Mouse (Mus musculus) heart, postnatal 14 days (tissue): ENCODE measurements around the gene Nipsnap1. TPM values are rescaled to one million over a fixed set of nuclear protein-coding genes. Genes with fewer than 3 reads are reported as not detected.

Source experiments
- DNase-seq, 2 experiments: peaks; one replicate each; pipeline ENCODE4 v3.0.0; 2021 to 2022
- intact Hi-C: fragments of 180-260 bp; cut with DNase I; formaldehyde crosslinking; loops from one replicate; pipeline ENCODE4 v1.15.1; 2025
- total RNA-seq, 2 experiments: library from RNA; stranded (reverse); gene quantifications; 2 replicates each; pipeline ENCODE4 v1.2.3; 2021

Nipsnap1 gene
- total RNA-seq, 2 experiments from 2014 or later, result 2.1 to 2.2 TPM

DNA sequence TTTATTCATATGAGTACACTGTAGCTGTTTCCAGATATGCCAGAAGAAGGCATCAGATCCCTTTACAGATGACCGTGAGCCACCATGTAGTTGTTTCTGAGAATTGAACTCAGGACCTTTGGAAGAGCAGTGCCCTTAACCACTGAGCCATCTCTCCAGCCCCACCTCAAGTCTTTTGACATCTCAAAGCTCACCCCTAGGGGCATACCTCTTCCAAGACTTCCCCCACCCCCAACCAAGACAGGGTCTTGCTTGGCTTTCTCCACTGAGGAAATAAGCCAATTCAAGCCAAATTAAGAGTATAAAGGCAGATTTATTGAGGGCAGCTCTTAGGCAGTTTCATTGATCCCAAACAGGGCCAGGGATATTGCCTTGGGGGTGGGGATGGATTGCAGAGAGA, 11.0 kb upstream of the Nipsnap1 start:
- intact Hi-C loops, result no loop called here
- no peak for DNase-seq

GRCm38 (mm10) chr11:4865645-4866251, 8.0 kb upstream of the Nipsnap1 start:
- intact Hi-C loops, result loop anchor here (1.0 to 2.0 kb wide), 2 partner anchors 23 to 429 kb away; no protein-coding TSS in a partner anchor
- peak; percentile 52 to 76 for DNase-seq

DNA sequence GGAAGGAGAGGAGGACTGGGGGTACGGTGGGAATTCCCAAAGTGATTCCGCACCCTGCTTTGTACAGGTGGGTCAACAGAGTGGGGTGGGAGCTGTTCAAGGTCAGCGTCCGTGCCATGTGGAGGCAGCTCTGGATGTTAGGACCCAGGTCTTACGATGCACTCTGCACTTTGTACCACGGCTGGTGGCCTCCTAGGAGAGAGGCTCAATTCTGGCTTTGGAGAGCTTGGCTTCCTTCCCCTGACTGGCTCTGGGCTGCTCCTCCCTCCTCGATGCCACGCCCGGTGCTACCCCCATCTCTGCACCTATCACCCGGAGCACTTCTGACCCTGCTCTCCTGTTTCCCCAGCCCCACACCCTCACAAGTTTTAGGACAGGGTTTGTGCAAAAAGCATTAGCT, 800 bp downstream of the Nipsnap1 start:
- no peak for DNase-seq
- intact Hi-C loops, result no loop called here

- intact Hi-C loops, result no loop called here
- no peak for DNase-seq
Observed at GRCm38 (mm10) chr11:4881087-4881486, 7.3 kb downstream of the Nipsnap1 start.

DNA sequence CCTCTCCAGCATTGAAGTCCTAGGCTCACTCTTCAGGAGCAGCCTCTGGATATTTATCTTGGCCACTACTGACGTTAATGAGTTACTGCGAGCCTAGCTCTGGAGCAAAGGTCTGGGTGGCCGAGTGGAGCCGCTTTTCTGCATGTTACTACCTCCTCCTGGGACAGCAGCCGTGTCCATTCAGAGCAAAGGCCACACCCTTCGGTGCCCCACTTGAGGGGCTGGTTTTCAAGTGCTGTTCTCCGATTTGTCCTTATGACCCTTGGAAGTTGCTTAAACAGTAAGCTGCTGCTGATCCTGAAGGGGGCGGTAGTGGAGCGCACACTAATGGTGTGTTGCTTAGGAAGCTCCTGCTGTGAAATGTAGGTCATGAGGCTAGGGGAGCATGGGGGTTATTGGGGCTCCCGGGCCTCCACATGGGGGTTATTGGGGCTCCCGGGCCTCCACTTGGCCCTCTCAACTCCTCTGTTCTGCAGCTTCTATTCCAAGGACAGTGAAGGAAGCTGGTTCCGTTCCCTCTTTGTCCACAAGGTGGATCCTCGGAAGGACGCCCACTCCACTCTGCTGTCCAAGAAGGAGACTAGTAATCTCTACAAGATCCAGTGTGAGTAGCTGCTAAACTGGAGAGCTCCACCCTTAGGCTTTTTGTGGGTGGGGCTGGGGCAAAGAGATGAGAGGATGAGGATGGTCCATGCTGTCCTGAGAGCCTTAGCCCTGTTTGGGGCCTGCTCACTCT, 9.3 kb downstream of the Nipsnap1 start:
- DNase-seq, result peak; percentile 17 to 43
- intact Hi-C loops, result no loop called here

DNA sequence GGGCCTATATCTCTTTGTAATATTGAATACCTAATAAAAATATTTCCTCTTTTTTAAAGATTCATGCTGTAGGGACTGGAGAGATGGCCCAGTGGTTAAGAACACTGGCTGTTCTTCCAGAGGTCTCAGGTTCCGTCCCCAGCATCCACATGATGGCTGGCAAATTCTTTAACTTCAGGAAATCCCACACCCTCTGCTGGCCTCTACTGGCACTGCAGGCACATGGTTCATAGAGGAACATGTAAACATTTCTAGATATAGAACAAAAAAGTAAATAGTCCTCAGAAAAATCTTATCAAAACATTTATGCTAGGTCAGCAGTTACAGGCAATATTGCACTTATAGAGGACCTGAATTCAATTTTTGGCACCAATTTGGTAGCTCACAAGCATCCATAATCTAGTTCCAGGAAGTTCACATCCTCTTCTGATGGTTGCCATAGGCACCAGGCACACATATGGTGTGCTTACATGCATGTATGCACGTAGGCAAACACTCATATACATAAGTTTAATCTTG, 11.7 kb downstream of the Nipsnap1 start:
- intact Hi-C loops, result no loop called here

DNA sequence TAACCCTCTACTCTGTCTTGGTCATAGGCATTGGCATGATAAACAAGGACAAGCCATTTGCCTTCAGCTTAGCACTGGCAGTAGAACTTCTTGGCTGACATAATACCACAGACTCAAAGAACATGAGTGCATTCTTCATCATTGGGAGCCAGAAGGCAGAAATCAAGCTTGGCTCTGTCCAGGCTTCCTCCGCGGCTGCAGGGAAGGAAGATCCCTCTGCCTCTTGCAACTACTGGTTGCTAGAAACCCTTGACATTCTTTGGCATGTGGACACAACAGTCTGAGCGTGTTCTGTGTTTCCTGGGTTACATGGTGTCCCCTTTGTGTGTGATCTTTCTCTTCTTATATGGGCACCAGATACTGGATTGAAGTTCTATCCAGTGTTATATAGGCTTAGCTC, 13.2 kb downstream of the Nipsnap1 start:
- no peak for DNase-seq
- intact Hi-C loops, result no loop called here

More for the DNA sequence above, 11.7 kb downstream of the Nipsnap1 start:
- DNase-seq, result peak in 1 of 2 experiments; percentile 38

DNA sequence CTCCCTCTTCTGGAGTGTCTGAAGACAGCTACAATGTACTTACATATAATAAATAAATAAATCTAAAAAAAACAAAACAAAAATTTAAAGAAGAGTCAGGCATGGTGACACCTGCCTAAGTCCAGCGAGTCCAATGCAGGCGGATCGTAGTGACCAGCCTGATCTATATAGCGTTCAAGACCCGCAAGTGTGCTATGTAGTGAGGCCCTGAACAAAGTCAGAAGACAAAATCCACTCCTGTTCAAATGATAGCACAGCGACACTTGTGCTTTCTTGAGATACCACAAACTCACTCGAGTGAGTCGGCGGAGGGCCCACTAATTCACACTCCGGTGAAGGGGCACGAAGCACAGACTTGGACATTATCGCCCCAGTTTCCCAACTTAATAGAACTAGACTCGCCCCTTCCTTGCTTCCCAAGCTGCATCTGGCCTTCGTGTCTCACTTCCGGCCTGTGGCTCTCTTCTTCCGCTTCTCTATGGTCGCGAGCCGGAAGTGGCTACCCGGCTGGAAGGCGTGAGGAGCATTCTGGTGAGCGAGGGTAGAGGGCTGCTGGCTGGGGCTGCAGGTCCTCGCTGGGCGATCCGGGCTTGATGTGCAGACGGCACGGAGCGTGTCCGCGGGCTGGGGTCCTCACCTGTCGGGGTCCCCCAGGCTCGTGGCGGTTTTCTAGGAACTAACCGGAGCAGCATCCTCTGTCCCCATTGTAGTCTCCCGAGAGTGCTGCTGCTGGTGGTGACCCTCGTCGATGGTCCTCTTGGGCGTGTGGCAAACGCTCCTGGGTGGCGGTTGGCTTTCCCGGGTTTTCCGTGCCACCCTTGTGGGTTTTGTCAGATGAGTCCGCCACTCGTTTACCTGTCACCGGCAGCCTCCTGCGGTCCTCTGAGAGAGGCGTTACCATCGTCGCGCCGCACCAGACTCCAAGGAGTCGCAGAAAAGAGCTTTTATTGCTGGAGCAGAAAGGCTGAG, 21.4 kb downstream of the Nipsnap1 start, which contains the start of gene Thoc5:
Thoc5 (plus strand) TSS at position 473 of the 969 bp plus-strand sequence.
- intact Hi-C loops, result no loop called here

DNA sequence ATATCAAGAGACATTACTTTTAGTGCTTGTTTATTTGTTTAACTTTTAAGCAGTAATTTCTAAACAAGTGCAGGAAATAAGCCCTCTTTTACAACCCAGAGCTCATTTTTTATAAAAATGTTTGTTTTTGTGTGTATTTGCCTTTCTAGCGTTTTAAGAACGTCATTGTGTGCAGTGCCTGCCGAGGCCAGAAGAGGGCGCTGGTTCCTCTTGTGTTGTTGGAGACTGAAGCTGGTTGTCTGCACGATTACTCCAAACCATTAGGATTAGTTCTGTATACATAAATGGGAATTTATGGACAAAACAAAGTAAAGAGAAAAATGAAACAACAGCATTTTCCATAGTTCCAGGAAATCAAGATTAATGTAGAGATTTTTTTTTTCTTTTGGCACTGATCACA, 26.7 kb downstream of the Nipsnap1 start:
- DNase-seq, result no peak
- intact Hi-C loops, result no loop called here

More for the DNA sequence above, 21.4 kb downstream of the Nipsnap1 start, which contains the start of gene Thoc5:
- DNase-seq, result peak; percentile 72 to 84

DNA sequence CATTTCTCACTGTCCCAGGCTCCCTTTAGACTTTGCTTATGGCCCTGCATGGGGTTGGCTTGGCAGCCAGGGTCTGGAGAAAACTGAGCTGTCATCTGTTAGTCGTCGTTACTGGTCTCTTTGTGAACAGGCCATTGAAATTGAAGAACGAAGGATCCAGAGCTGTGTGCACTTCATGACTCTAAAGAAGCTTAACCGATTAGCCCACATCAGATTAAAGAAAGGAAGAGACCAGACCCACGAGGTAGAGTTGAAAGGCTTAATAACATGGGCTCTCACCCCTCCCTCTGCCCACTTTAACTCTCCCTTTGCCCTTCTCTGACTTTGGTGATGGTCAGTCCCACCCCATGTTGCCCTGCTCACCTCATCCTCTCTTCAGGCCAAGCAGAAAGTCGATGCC, 28.2 kb downstream of the Nipsnap1 start:
- no peak for DNase-seq
- intact Hi-C loops, result no loop called here

DNA sequence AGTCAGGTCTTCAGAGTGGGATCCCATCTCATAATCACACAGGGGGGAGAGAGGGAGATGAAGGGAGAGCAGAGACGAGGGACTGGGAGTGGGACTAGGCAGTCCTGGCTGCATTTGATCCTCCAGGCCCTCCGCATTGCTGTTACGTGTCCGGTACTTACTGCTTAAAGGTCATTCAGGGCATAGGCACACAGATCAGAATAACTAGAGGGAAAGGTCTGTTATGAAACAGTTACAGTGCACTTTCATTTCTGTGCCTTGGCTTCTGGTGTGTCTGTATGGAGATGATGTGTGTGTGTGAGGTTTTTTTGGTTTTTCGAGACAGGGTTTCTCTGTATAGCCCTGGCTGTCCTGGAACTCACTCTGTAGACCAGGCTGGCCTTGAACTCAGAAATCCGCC, 32.5 kb downstream of the Nipsnap1 start:
- intact Hi-C loops, result no loop called here
- DNase-seq, result no peak

DNA sequence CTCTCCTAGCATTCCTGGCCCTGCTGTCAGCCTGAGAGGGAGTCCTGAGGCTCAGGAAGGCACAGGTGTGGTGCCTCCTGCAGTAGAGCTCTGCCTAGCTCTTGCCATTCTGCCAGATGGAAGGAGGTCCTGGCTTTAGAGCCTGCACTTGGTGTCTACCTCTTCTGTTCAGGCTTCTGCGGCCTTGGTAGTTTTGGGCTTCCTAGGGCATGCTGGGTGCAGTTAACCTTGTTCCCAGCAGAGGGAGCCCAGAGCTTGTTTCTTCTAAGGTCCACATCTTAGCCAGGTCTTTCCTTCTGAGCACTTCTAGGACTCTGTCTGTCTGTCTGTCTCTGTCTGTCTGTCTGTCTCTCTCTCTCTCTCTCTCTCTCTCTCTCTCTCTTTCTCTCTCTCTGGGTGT, 42.3 kb downstream of the Nipsnap1 start:
- DNase-seq, result peak; percentile 36 to 68
- intact Hi-C loops, result loop anchor here (2.0 kb wide), 2 partner anchors 59 to 69 kb away; no protein-coding TSS in a partner anchor

- DNase-seq, result no peak
- intact Hi-C loops, result no loop called here
Observed at GRCm38 (mm10) chr11:4921281-4921680, 47.5 kb downstream of the Nipsnap1 start.

DNA sequence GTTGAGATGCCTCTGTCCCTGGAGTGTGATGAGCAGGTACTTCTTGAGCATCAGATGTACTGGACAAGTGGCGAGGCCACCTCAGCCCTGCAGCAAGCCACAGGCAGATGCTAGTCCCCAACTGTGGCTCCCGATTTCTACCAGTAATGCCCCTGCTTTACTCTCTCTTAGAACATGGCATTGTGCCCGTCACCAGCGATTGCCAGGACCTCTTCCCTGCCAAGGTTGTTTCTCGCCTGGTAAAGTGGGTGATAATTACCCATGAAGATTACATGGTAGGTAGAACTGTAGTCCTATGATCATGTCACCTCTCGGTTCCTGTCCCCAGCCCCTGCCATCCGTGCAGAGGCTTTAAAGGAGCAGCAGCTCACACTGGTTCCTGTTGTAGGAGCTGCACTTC, 48.0 kb downstream of the Nipsnap1 start:
- peak; percentile 11 to 32 for DNase-seq
- intact Hi-C loops, result no loop called here

GRCm38 (mm10) chr11:4927224-4927623, 53.5 kb downstream of the Nipsnap1 start:
- intact Hi-C loops, result no loop called here

DNA sequence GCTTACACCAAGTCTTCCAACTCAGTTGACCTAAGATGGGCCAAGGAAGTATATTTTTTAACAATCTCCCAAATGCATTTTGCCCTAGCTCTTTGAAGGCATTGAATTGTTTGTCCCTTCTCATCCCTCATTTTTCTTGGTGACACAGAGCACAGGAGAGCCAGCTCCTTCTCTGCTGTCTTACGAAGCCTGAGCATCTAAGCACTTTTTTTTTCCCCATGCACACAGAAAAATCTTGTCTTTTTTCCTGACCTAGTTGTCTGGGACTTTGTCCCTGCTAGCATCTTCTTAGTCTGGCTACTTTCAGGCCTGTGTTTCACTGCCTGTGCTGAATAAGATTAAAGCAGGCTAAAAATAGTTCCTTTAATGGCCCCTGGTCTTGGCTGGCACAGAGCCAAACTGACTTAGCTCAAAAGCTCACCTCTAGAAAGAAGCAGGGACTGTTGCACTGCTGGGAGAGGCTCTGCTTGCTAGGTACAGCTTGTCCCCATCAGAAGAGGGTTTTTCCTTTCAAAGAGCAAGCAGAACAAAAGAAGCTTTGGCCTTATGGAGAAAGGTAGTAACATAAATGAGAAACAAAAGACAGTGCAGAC, 57.4 kb downstream of the Nipsnap1 start:
- DNase-seq, result peak; percentile 41 to 55
- intact Hi-C loops, result no loop called here

More at GRCm38 (mm10) chr11:4927224-4927623, 53.5 kb downstream of the Nipsnap1 start:
- no peak for DNase-seq

DNA sequence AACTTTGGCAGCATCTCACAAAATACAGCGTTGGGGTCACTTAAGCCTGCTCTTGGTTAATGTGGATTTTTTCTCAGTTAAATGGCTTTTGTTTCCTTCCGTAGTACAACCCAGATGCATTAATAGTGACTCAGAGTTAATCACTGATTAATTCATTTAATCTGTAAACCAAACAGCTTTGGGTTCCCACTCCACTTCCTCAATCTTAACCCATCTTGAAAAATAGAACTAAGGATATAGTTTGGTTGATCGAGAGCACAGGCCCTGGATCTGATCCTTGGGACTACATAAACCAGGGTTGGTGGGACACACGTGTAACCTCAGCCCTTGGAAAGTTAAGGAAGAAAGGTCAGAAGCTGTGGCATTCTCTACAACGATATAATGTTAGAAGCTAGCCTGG, 62.5 kb downstream of the Nipsnap1 start:
- no peak for DNase-seq
- intact Hi-C loops, result no loop called here
